Mouse (Mus musculus): ENCODE results near the gene Afg3l1.

DNA sequence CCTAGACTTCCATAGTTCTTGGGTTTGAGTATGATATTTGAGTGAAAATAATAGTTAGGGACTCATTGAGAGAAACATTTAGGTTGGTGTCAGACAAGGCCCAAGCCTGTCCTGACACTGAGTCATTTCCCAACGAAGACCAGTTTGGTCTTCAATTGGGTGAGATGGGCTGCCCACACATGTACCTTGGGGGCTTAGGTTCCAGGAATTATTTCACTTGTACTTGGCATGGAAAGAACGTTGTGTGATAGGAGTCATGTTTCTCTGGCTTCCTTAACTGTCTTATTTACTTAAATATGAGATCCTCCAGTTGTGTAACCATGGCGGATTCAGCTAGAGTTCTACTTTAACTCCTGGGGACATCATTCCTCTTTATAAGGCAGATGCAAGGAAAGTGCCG, 14.1 kb upstream of the Afg3l1 start:
- TF ChIP-seq POLR2A (IDR thresholded peaks at IDR 0.05; ENCODE audit: borderline replicate concordance, insufficient read depth, low read length) = no peak
- TF ChIP-seq CTCF (IDR thresholded peaks at IDR 0.05; ENCODE audit: borderline replicate concordance, insufficient read depth, low read depth, low read length) = no peak

All from cerebellum, adult 2 months (tissue).